Mouse (Mus musculus) hindbrain, embryonic 16.5 days (tissue): ENCODE results near the gene Eif2ak3. TPM values are rescaled to one million over a fixed set of nuclear protein-coding genes. Genes with fewer than 3 reads are reported as not detected.
A peak's percentile ranks its signal among the peaks of the same experiment; 100 is the strongest.

ENCODE experiments used
- ATAC-seq: fragments of 200-750 bp; cut with Nextera tagmentation; 2 replicates; pipeline ENCODE4 v1.8.0; 2017; ENCODE audit warnings: moderate TSS enrichment, moderate library complexity
- H3K27ac ChIP-seq: fragments of 300-500 bp; sonication (generic); 2 replicates; pipeline ENCODE4 v1.5.1; 2014; ENCODE audit warnings: low read depth, mild to moderate bottlenecking, control low read depth, low read length, moderate library complexity
- H3K27me3 ChIP-seq: fragments of 300-500 bp; sonication (generic); replicated peaks from 2 replicates; pipeline ENCODE4 v1.6.1; 2014; ENCODE audit warnings: low read length; ENCODE audit not compliant: control insufficient read depth, insufficient read depth
- H3K36me3 ChIP-seq: fragments of 300-500 bp; sonication (generic); 2 replicates; pipeline ENCODE4 v1.6.1; 2014; ENCODE audit warnings: mild to moderate bottlenecking, low read length, moderate library complexity, mixed read lengths; ENCODE audit not compliant: control insufficient read depth, insufficient read depth
- H3K4me1 ChIP-seq: fragments of 300-500 bp; sonication (generic); 2 replicates; pipeline ENCODE4 v1.6.1; 2014; ENCODE audit warnings: low read depth, low read length; ENCODE audit not compliant: control insufficient read depth, insufficient read depth
- H3K4me2 ChIP-seq: fragments of 300-500 bp; sonication (generic); 2 replicates; pipeline ENCODE4 v1.6.1; 2014; ENCODE audit warnings: mild to moderate bottlenecking, low read length, control low read depth, moderate library complexity
- H3K4me3 ChIP-seq: fragments of 300-500 bp; sonication (generic); 2 replicates; pipeline ENCODE4 v1.5.1; 2014; ENCODE audit warnings: mild to moderate bottlenecking, low read length, control low read depth, moderate library complexity
- H3K9ac ChIP-seq: fragments of 300-500 bp; sonication (generic); 2 replicates; pipeline ENCODE4 v1.6.1; 2014; ENCODE audit warnings: low read depth, mild to moderate bottlenecking, control low read depth, low read length, moderate library complexity
- H3K9me3 ChIP-seq: fragments of 300-500 bp; sonication (generic); 2 replicates; pipeline ENCODE4 v1.6.1; 2014; ENCODE audit warnings: mild to moderate bottlenecking, low read length, moderate library complexity; ENCODE audit not compliant: control insufficient read depth
- WGBS: fragments of 180-500 bp; shearing (Covaris S2); extraction: QIAGEN DNeasy Blood & Tissue Kit; methylation state at CpG from one replicate; pipeline ENCODE4 v1.1.7; 2014; 5-methylcytosine and 5-hydroxymethylcytosine counted together
- polyA plus RNA-seq: library from polyadenylated mRNA; unstranded; fragments of >200 nt; fragmentation: Nextera tagmentation; extraction: Ambion mirVana; gene quantifications from 2 replicates; pipeline ENCODE4 v1.2.1, GENCODE M21; 2015

Eif2ak3 gene
- polyA plus RNA-seq, 1 experiment from 2014 or later = 10.4 TPM

DNA sequence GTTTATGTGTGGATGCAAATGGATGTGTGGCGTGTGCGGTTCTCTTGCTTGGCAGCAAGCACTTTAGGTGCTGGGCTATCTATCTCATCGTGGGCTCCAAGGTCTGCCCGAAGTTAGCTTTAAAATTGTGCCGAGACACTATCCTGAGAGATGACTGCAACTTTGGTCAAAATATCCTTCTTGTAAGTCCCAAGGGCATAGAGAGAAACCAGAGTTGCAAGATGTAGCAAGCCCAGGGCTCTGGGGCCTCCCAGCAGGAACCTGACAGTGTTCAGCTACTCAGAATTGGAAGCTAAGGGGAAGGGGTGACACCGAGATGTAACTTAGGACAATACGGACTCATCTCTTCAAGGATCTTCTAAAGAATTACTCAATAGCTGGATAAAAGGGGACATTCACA is 65.3 kb downstream of the Eif2ak3 start:
- H3K27me3 ChIP-seq = no peaks in the 10 kb centered on the region
- no peak overlapping the region for H3K4me3 ChIP-seq
- no peak overlapping the region for H3K4me2 ChIP-seq
- peaks cover 6% of the 10 kb centered on the region for H3K36me3 ChIP-seq
- H3K4me1 ChIP-seq = no peaks in the 10 kb centered on the region
- H3K9me3 ChIP-seq = no peaks in the 10 kb centered on the region
- 85% methylated on average over 7 of the region's 7 CpGs for WGBS
- no peak overlapping the region for H3K9ac ChIP-seq
- H3K27ac ChIP-seq = no peak overlapping the region
- no peak for ATAC-seq

GRCm38 (mm10) chr6:70910285-70910684 is 66.0 kb downstream of the Eif2ak3 start:
- no peak overlapping the region for H3K4me2 ChIP-seq
- no peak overlapping the region for H3K27ac ChIP-seq
- no peaks in the 10 kb centered on the region for H3K27me3 ChIP-seq
- peaks cover 5% of the 10 kb centered on the region for H3K36me3 ChIP-seq
- ATAC-seq = no peak
- H3K9ac ChIP-seq = no peak overlapping the region
- WGBS = 67% methylated on average over 4 of the region's 4 CpGs
- no peak overlapping the region for H3K4me3 ChIP-seq
- no peaks in the 10 kb centered on the region for H3K4me1 ChIP-seq
- no peaks in the 10 kb centered on the region for H3K9me3 ChIP-seq

GRCm38 (mm10) chr6:70911668-70912395 is 67.5 kb downstream of the Eif2ak3 start:
- Histone ChIP-seq H3K36me3 (no peaks in the 10 kb centered on the region), H3K9ac (0 out of 2 replicates have a peak overlapping the region, but pooled peaks have one; percentile 14), H3K4me3 (peak overlapping the region; percentile 25), H3K9me3 (no peaks in the 10 kb centered on the region), H3K27ac (no peak overlapping the region; the same call in 1 of the 2 replicates), H3K27me3 (no peaks in the 10 kb centered on the region), H3K4me2 (peak overlapping the region; percentile 53), H3K4me1 (no peaks in the 10 kb centered on the region)
- 11% methylated on average over 20 of the region's 20 CpGs for WGBS
- ATAC-seq = peak; percentile 84

DNA sequence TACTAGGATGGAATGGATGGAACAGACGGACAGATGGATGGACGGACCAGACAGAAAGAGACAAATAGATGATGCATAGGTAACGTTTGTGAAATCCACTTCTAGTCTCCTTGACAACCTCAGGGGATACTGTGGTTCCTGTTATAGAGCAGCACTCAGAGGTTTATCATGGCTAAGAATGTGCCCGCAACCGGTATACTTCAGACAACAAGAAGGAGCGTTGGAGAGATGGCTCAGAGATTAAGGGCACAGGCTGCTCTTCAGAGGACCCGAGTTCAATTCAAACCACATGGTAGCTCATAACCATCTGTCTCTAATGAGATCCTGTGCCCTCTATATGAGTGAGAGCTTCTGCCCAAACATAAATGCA is 68.1 kb downstream of the Eif2ak3 start:
- ATAC-seq = peak; percentile 66
- no peak overlapping the region for H3K27ac ChIP-seq
- no peaks in the 10 kb centered on the region for H3K9me3 ChIP-seq
- H3K36me3 ChIP-seq = no peaks in the 10 kb centered on the region
- no peaks in the 10 kb centered on the region for H3K4me1 ChIP-seq
- peak overlapping the region; percentile 25; the same call in 1 of the 2 replicates for H3K4me3 ChIP-seq
- H3K27me3 ChIP-seq = no peaks in the 10 kb centered on the region
- H3K9ac ChIP-seq = no peak overlapping the region
- 68% methylated on average over 7 of the region's 7 CpGs for WGBS
- H3K4me2 ChIP-seq = peak overlapping the region; percentile 53

- Histone ChIP-seq H3K4me1 (peaks cover 6% of the 10 kb centered on the region), H3K9me3 (no peaks in the 10 kb centered on the region), H3K27me3 (no peaks in the 10 kb centered on the region), H3K4me3 (no peak within 1 kb of the TSS), H3K36me3 (no peaks in the 10 kb centered on the region), H3K4me2 (no peak within 1 kb of the TSS), H3K27ac (no peak within 1 kb of the TSS), H3K9ac (no peak within 1 kb of the TSS)
- ATAC-seq = no peak
- WGBS = 87% methylated on average over 3 of the region's 3 CpGs
Observed at GRCm38 (mm10) chr6:70918827-70919226, 74.5 kb downstream of the Eif2ak3 start, which contains the start of gene Tex37. TSS of gene Tex37 (minus strand) at chr6:70918927.

DNA sequence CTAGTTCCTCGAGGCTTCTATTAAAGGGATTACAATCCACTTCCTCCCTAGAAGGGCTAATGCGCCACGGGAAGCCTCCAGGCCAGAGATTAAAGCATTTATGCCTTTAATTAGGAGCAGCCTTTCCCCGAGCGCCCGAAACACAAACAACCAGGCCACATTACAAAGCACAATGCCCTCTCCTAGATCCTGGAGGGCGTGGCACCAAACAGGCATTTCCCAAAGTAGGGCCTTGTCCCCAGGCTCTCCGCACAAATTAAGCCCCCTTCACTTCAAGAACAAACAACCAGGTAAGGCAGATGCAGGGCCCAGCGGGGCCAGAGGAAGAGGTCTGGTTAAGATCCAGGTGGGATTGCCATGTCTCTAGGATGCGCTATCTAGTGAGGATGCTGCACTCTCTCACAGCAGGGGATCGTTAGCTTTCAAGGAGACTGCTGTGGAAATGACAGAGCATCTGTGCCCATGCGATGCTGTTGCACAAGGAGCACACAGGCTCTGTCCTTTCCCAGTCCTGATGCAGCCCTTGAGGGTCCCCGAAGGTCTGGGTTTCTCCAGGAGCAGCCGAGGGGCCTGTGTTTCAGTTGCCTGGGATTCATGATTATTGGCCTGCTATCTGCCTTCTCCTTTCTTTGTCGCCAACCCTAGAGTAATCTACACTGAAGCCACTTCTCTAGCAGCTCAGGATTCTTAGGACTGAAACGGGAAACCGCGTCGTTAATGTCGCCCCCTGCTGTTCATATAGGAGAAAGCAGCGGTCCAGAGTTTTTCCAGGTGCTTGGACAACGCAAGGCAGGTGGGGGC is 77.2 kb downstream of the Eif2ak3 start:
- ATAC-seq = peak; percentile 88
- WGBS = 4% methylated on average over 22 of the region's 22 CpGs
- Histone ChIP-seq H3K4me3 (peak overlapping the region; percentile 19; the same call in 1 of the 2 replicates), H3K27ac (peak overlapping the region; percentile 68), H3K4me1 (peaks cover 6% of the 10 kb centered on the region), H3K27me3 (no peaks in the 10 kb centered on the region), H3K4me2 (peak overlapping the region; percentile 55), H3K9ac (peak overlapping the region; percentile 59), H3K36me3 (no peaks in the 10 kb centered on the region), H3K9me3 (no peaks in the 10 kb centered on the region)

DNA sequence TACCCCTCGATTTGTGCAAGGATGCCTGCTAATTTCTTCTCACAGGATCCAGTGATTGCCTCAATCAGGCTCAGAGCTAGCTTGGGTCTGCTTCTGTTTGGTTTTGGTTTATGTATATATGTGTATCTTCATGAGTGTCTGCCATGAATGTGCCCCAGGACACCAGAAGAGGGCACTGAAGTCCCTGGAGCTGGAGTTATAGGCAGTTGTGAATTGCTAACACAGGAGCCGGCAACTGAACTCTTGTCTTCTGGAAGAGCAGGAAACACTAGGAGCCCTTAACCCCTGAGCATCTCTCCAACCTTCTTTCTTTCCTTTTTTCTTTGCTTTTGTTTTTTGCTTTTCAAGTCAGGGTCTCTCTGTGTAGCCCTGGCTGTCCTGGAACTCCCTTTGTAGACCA is 87.5 kb downstream of the Eif2ak3 start:
- no peaks in the 10 kb centered on the region for H3K4me1 ChIP-seq
- ATAC-seq = no peak
- H3K4me3 ChIP-seq = no peak overlapping the region
- no peaks in the 10 kb centered on the region for H3K27me3 ChIP-seq
- WGBS = 89% methylated on average over 2 of the region's 2 CpGs
- no peak overlapping the region for H3K4me2 ChIP-seq
- H3K9ac ChIP-seq = no peak overlapping the region
- H3K36me3 ChIP-seq = no peaks in the 10 kb centered on the region
- H3K27ac ChIP-seq = no peak overlapping the region
- no peaks in the 10 kb centered on the region for H3K9me3 ChIP-seq

DNA sequence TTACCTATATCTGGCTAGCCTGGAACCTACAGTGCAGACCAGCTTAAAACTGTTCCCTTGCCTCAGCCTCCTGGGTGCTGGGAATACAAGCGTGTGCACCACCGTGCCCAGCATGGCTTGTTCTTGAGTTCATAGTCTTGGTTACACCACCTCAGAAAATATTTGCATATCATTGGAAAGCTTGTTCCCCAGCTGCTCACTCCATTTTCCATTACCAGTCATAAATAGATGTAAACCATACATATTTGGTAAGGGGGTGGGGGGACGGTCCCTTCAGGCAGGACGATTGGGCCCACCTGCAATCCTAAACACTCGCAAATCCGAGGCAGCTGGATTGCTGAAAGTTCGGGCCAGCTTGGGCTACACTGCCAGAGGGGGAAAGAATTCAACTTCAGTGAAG is 109.0 kb downstream of the Eif2ak3 start:
- Histone ChIP-seq H3K4me1 (peaks cover 10% of the 10 kb centered on the region), H3K4me2 (no peak overlapping the region), H3K9me3 (no peaks in the 10 kb centered on the region), H3K36me3 (no peaks in the 10 kb centered on the region), H3K27ac (no peak overlapping the region), H3K27me3 (peaks cover 34% of the 10 kb centered on the region), H3K4me3 (no peak overlapping the region), H3K9ac (no peak overlapping the region)
- 82% methylated on average over 7 of the region's 7 CpGs for WGBS
- no peak for ATAC-seq

GRCm38 (mm10) chr6:70954040-70954439 is 109.7 kb downstream of the Eif2ak3 start:
- H3K4me1 ChIP-seq = peaks cover 10% of the 10 kb centered on the region
- H3K27me3 ChIP-seq = peaks cover 40% of the 10 kb centered on the region
- no peak overlapping the region for H3K4me2 ChIP-seq
- H3K9me3 ChIP-seq = no peaks in the 10 kb centered on the region
- no peak overlapping the region for H3K9ac ChIP-seq
- H3K4me3 ChIP-seq = no peak overlapping the region
- ATAC-seq = no peak
- 8% methylated on average over 6 of the region's 6 CpGs for WGBS
- no peaks in the 10 kb centered on the region for H3K36me3 ChIP-seq
- no peak overlapping the region for H3K27ac ChIP-seq
